12 mouse cellular contexts compared by ENCODE assay signal in genomic region chr1:180571018-180571589, GRCm38 (mm10). TPM values are rescaled to one million over a fixed set of nuclear protein-coding genes. Genes with fewer than 3 reads are reported as not detected.
DNase-seq lines count a peak whose midpoint lies in the region; ATAC-seq and TF ChIP-seq lines count a peak whose summit lies in the region.
"Had no signal": no experiment of that assay in that cellular context is flagged by ENCODE, and none has a peak within 500 bp of the region (broad histone marks: within the 10 kb centered on the region; RNA-seq: fewer than 3 reads in every experiment).

No protein-coding gene starts in this region.

- DNase-seq in layer of hippocampus, adult 2 months (ENCODE audit: low spot score in 2 of 2), result no peak
- no peak for DNase-seq in layer of hippocampus, adult 9-11 months
- no peak for DNase-seq in embryonic facial prominence, embryonic 10.5 days (ENCODE audit: low spot score)
- DNase-seq in hindbrain, postnatal 0 days (ENCODE audit: low spot score), result no peak
- DNase-seq in cerebellum, adult 11-12 months, result no peak
- no peak for DNase-seq in Muller cell, postnatal 12 days (ENCODE audit: inconsistent ontology term)
- DNase-seq in layer of hippocampus, postnatal 25 days (ENCODE audit: extremely low spot score in 1 of 2, low spot score in 1 of 2), result no peak
- DNase-seq: heart, adult 18-20 months; kidney, postnatal 14 days; lung, adult 2 months had no signal

- no peak overlapping the region for H3K9ac ChIP-seq in hindbrain, postnatal 0 days (replicated peaks; ENCODE audit: low read length)
- no peak overlapping the region for H3K9ac ChIP-seq in midbrain, embryonic 16.5 days (ENCODE audit: low read depth, low read length)

- peaks cover 4% of the 10 kb centered on the region; the same call in 1 of the 2 replicates for H3K9me3 ChIP-seq in embryonic facial prominence, embryonic 10.5 days
- H3K9me3 ChIP-seq in hindbrain, postnatal 0 days (ENCODE audit: low read length), result no peaks in the 10 kb centered on the region
- peaks cover 2% of the 10 kb centered on the region; the same call in 1 of the 2 replicates for H3K9me3 ChIP-seq in midbrain, embryonic 16.5 days (replicated peaks; ENCODE audit: control insufficient read depth, low read length, poor library complexity, severe bottlenecking)
- H3K9me3 ChIP-seq: stomach, embryonic 15.5 days had no signal

- H3K36me3 ChIP-seq in embryonic facial prominence, embryonic 10.5 days (replicated peaks), result peaks cover 55% of the 10 kb centered on the region
- H3K36me3 ChIP-seq in hindbrain, postnatal 0 days (ENCODE audit: insufficient read depth, low read length), result peaks cover 12% of the 10 kb centered on the region; the same call in 1 of the 2 replicates
- H3K36me3 ChIP-seq in midbrain, embryonic 16.5 days (ENCODE audit: control insufficient read depth, insufficient read depth, low read length), result peaks cover 8% of the 10 kb centered on the region

- TF ChIP-seq CTCF in layer of hippocampus, adult 2 months (conservative IDR thresholded peaks at IDR 0.05), result no peak
- no peak for TF ChIP-seq CTCF in hindbrain, postnatal 0 days (IDR thresholded peaks at IDR 0.05; ENCODE audit: low read depth)

- WGBS in embryonic facial prominence, embryonic 10.5 days, result 68% methylated on average over 8 of the region's 8 CpGs
- 70% methylated on average over 8 of the region's 8 CpGs for WGBS in hindbrain, postnatal 0 days
- 67% methylated on average over 8 of the region's 8 CpGs for WGBS in midbrain, embryonic 16.5 days

- peak overlapping the region; percentile 97; the same call in 1 of the 2 replicates for H3K27ac ChIP-seq in layer of hippocampus, adult 2 months
- no peak overlapping the region for H3K27ac ChIP-seq in embryonic facial prominence, embryonic 10.5 days (replicated peaks)
- H3K27ac ChIP-seq in hindbrain, postnatal 0 days, result no peak overlapping the region
- H3K27ac ChIP-seq in midbrain, embryonic 16.5 days (ENCODE audit: low read length), result no peak overlapping the region
- H3K27ac ChIP-seq: stomach, embryonic 15.5 days had no signal

- no peak for ATAC-seq in hindbrain, postnatal 0 days
- no peak for ATAC-seq in midbrain, embryonic 16.5 days

- peak overlapping the region; percentile 88 for H3K4me2 ChIP-seq in hindbrain, postnatal 0 days (ENCODE audit: low read depth, low read length)
- H3K4me2 ChIP-seq in midbrain, embryonic 16.5 days (ENCODE audit: low read length), result peak overlapping the region; percentile 69

- H3K4me3 ChIP-seq in layer of hippocampus, adult 2 months, result peak overlapping the region; percentile 92
- peak overlapping the region; percentile 95 for H3K4me3 ChIP-seq in embryonic facial prominence, embryonic 10.5 days
- no peak overlapping the region for H3K4me3 ChIP-seq in hindbrain, postnatal 0 days (ENCODE audit: low read length)
- H3K4me3 ChIP-seq in midbrain, embryonic 16.5 days (ENCODE audit: low read depth, low read length), result peak overlapping the region; percentile 91; the same call in 1 of the 2 replicates

- no peaks in the 10 kb centered on the region for H3K27me3 ChIP-seq in embryonic facial prominence, embryonic 10.5 days (replicated peaks; ENCODE audit: low read depth, poor library complexity, severe bottlenecking)
- no peaks in the 10 kb centered on the region for H3K27me3 ChIP-seq in hindbrain, postnatal 0 days (ENCODE audit: insufficient read depth, low read length)
- no peaks in the 10 kb centered on the region for H3K27me3 ChIP-seq in midbrain, embryonic 16.5 days (ENCODE audit: control insufficient read depth, insufficient read depth, low read depth, low read length)
- H3K27me3 ChIP-seq: stomach, embryonic 15.5 days had no signal

- H3K4me1 ChIP-seq in embryonic facial prominence, embryonic 10.5 days, result peaks cover 27% of the 10 kb centered on the region
- H3K4me1 ChIP-seq in hindbrain, postnatal 0 days (ENCODE audit: insufficient read depth, low read length), result peaks cover 11% of the 10 kb centered on the region
- H3K4me1 ChIP-seq in midbrain, embryonic 16.5 days (ENCODE audit: control insufficient read depth, insufficient read depth, low read length), result peaks cover 21% of the 10 kb centered on the region

RNA-seq across cellular contexts. Expression of gene Parp1, which starts 2.4 kb away (rescaled TPM):
- total RNA-seq in layer of hippocampus, adult 2 months (2021), result 100 to 1,000 TPM; 122 to 153 TPM
- 285 and 291 TPM in 2 replicates for polyA plus RNA-seq in embryonic facial prominence, embryonic 10.5 days (2016; fragmentation: Nextera tagmentation; extraction: Ambion mirVana)
- total RNA-seq in hindbrain, postnatal 0 days (2014; rRNA removed), result 74.0 and 76.1 TPM in 2 replicates
- 53.4 and 57.5 TPM in 2 replicates for polyA plus RNA-seq in hindbrain, postnatal 0 days (2015; fragmentation: Nextera tagmentation; extraction: Ambion mirVana)
- 75.6 and 84.0 TPM in 2 replicates for polyA plus RNA-seq in midbrain, embryonic 16.5 days (2015; fragmentation: Nextera tagmentation; extraction: Ambion mirVana)
- 100 to 1,000 TPM; 148 to 156 TPM for total RNA-seq in layer of hippocampus, postnatal 25 days (2021)
